11 mouse cellular contexts compared by ENCODE assay signal in the genomic region with DNA sequence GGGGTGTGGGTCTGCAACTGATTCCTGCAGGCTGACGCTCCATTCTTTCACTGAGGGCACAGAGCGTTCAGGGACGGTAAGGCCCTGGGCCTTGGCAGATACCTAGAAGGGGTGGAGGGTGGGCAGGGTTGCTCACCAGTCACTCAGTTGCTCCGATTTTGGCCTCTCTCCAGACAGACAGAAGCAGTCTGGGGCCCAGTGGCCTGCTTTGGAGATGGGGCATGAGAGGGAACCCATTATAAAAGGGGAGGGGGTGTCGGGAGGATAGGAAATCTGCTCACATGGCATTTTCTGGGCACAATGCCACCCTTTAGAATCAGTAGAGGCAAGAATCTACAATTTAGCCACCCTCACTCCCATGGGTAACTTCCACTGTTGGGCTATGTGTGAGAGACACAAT. TPM values are rescaled to one million over a fixed set of nuclear protein-coding genes. Genes with fewer than 3 reads are reported as not detected.
DNase-seq lines count a peak whose midpoint lies in the region; ATAC-seq lines count a peak whose summit lies in the region.
"Had no signal": no experiment of that assay in that cellular context is flagged by ENCODE, and none has a peak within 500 bp of the region (broad histone marks: within the 10 kb centered on the region; RNA-seq: fewer than 3 reads in every experiment).

No protein-coding gene starts in this region.

- no peak for ATAC-seq in megakaryocyte, adult 5-6 weeks (ENCODE audit: poor library complexity, severe bottlenecking)
- ATAC-seq in megakaryocyte-erythroid progenitor cell, adult 5-6 weeks (replicated peaks; ENCODE audit: low FRiP score, low TSS enrichment, poor library complexity, severe bottlenecking): no peak

- intact Hi-C loops in left cerebral cortex, postnatal 4 days (cut with DNase I): loop anchor here (5.0 to 10.0 kb wide), 2 partner anchors 612 to 734 kb away; no protein-coding TSS in a partner anchor

- peak; percentile 27 to 43 for DNase-seq in adrenal gland, adult (ENCODE audit: inconsistent age in 2 of 2, low spot score in 1 of 2)
- no peak for DNase-seq in adrenal gland, adult 2 months
- peak; percentile 57 for DNase-seq in left cerebral cortex, postnatal 4 days
- DNase-seq in left cerebral cortex, adult 11 months (ENCODE audit: low spot score): no peak
- peak; percentile 19 for DNase-seq in testis, postnatal 14 days (ENCODE audit: low spot score)
- DNase-seq in testis, postnatal 10 days (ENCODE audit: low spot score): no peak
- DNase-seq: cerebellum, adult 11-12 months; embryo, embryonic 11 days; right cerebral cortex, postnatal 14 days had no signal

RNA-seq across cellular contexts. Expression of a gene that starts 59.1 kb away (rescaled TPM):
- total RNA-seq in adrenal gland, adult 2 months (2021): 10 to 100 TPM; 35.3 to 41.6 TPM
- polyA plus RNA-seq in adrenal gland, adult 2 months (2012; rRNA removed): 8.7 and 11.0 TPM in 2 replicates
- 10 to 100 TPM; 44.0 to 44.3 TPM for total RNA-seq in left cerebral cortex, postnatal 4 days (2021)
- 24.9 and 30.9 TPM in 2 replicates for total RNA-seq in megakaryocyte, adult 5-6 weeks (2015)
- 24.2 and 27.9 TPM in 2 replicates for total RNA-seq in megakaryocyte, adult 5-6 weeks (2017)
- total RNA-seq in megakaryocyte-erythroid progenitor cell, adult 5-6 weeks (2014; fragmentation: Nextera tagmentation): 28.5 and 32.7 TPM in 2 replicates
- total RNA-seq in megakaryocyte-erythroid progenitor cell, adult 5-6 weeks (2017): 24.9 and 26.0 TPM in 2 replicates

Comparison
In these comparisons a context has a peak if more than half of its experiments do, and no peak if none do; other contexts are left out.
1. DNase-seq: peak in adrenal gland, adult (2 of 2), left cerebral cortex, postnatal 4 days (single experiment) and testis, postnatal 14 days (single experiment); none in adrenal gland, adult 2 months (single experiment), left cerebral cortex, adult 11 months (single experiment) and testis, postnatal 10 days (single experiment).